Mouse (Mus musculus) ovary, postnatal 14 days (tissue): Measurements from ENCODE around the gene Hist2h4.
"Not testable (repeated sequence)": the region's sequence is repeated elsewhere in the genome, so short reads cannot be mapped to it uniquely, and the experiment has no call there.

Experiments
- DNase-seq: peaks from one replicate; pipeline ENCODE4 v3.0.0; 2022; ENCODE audit warnings: low spot score

The Hist2h4 gene

GRCm38 (mm10) chr3:96246018-96246417 lies 17.1 kb downstream of the Hist2h4 start:
- not testable (repeated sequence) for DNase-seq

- peak; percentile 69 for DNase-seq
These were observed 17.9 kb downstream of the Hist2h4 start, which contains the start of gene Hist2h2aa1 for GRCm38 (mm10) chr3:96245003-96245886. Gene Hist2h2aa1, plus strand, starts transcription at chr3:96245497.

GRCm38 (mm10) chr3:96243921-96244572 lies 19.1 kb downstream of the Hist2h4 start:
- no peak for DNase-seq

GRCm38 (mm10) chr3:96240799-96241197 lies 22.3 kb downstream of the Hist2h4 start:
- DNase-seq, result no peak

GRCm38 (mm10) chr3:96239949-96240798 lies 22.9 kb downstream of the Hist2h4 start, which contains the start of gene Hist2h2aa2:
Gene Hist2h2aa2, minus strand, starts transcription at chr3:96240276.
- DNase-seq, result peak; percentile 89

GRCm38 (mm10) chr3:96238954-96239793 lies 23.9 kb downstream of the Hist2h4 start, which contains the start of gene Hist2h3c2:
Gene Hist2h3c2, minus strand, starts transcription at chr3:96239127.
- DNase-seq, result not testable (repeated sequence)

- no peak for DNase-seq
These were observed 25.1 kb downstream of the Hist2h4 start for GRCm38 (mm10) chr3:96237904-96238511.

- no peak for DNase-seq
These were observed 25.7 kb downstream of the Hist2h4 start for GRCm38 (mm10) chr3:96237335-96237903.

- DNase-seq, result no peak
These were observed 26.2 kb downstream of the Hist2h4 start for GRCm38 (mm10) chr3:96236834-96237334.

- no peak for DNase-seq
These were observed 27.3 kb downstream of the Hist2h4 start for GRCm38 (mm10) chr3:96235836-96236235.

- DNase-seq, result no peak
These were observed 28.2 kb downstream of the Hist2h4 start for GRCm38 (mm10) chr3:96234914-96235313.

GRCm38 (mm10) chr3:96231758-96232120 lies 31.4 kb downstream of the Hist2h4 start:
- no peak for DNase-seq

- no peak for DNase-seq
These were observed 32.0 kb downstream of the Hist2h4 start for GRCm38 (mm10) chr3:96230910-96231757.

GRCm38 (mm10) chr3:96230404-96230803 lies 32.7 kb downstream of the Hist2h4 start:
- DNase-seq, result no peak

- no peak for DNase-seq
These were observed 34.3 kb downstream of the Hist2h4 start for GRCm38 (mm10) chr3:96228828-96229227.

GRCm38 (mm10) chr3:96226695-96227648 lies 36.1 kb downstream of the Hist2h4 start:
- no peak for DNase-seq

- DNase-seq, result no peak
These were observed 37.7 kb downstream of the Hist2h4 start for GRCm38 (mm10) chr3:96225421-96225820.

GRCm38 (mm10) chr3:96222774-96223173 lies 40.3 kb downstream of the Hist2h4 start:
- no peak for DNase-seq
